ENCODE assay signal across 10 mouse cellular contexts in genomic region chr8:81349452-81349851, GRCm38 (mm10). TPM values are rescaled to one million over a fixed set of nuclear protein-coding genes. Genes with fewer than 3 reads are reported as not detected.
DNase-seq lines count a peak whose midpoint lies in the region; ATAC-seq and TF ChIP-seq lines count a peak whose summit lies in the region.
"Had no signal": no experiment of that assay in that cellular context is flagged by ENCODE, and none has a peak within 500 bp of the region (broad histone marks: within the 10 kb centered on the region; RNA-seq: fewer than 3 reads in every experiment).

No protein-coding gene starts in this region.

- no peak overlapping the region for H3K4me3 ChIP-seq in intestine, postnatal 0 days (ENCODE audit: low read depth, low read length)
- no peak overlapping the region for H3K4me3 ChIP-seq in intestine, embryonic 15.5 days (replicated peaks)
- H3K4me3 ChIP-seq in midbrain, embryonic 14.5 days (replicated peaks; ENCODE audit: low read depth, low read length), result no peak overlapping the region
- H3K4me3 ChIP-seq: liver, embryonic 15.5 days; stomach, embryonic 15.5 days had no signal

- 85% methylated on average over 1 of the region's 1 CpGs for WGBS in intestine, postnatal 0 days
- WGBS in intestine, embryonic 15.5 days, result 82% methylated on average over 1 of the region's 1 CpGs
- 88% methylated on average over 1 of the region's 1 CpGs for WGBS in midbrain, embryonic 14.5 days

- H3K27ac ChIP-seq in intestine, postnatal 0 days (ENCODE audit: low read depth, low read length), result no peak overlapping the region
- H3K27ac ChIP-seq in intestine, embryonic 15.5 days, result no peak overlapping the region
- no peak overlapping the region for H3K27ac ChIP-seq in midbrain, embryonic 14.5 days (replicated peaks; ENCODE audit: low read depth, low read length)
- H3K27ac ChIP-seq: liver, embryonic 15.5 days; stomach, embryonic 15.5 days had no signal

- H3K4me1 ChIP-seq in intestine, postnatal 0 days (replicated peaks; ENCODE audit: control insufficient read depth, insufficient read depth, low read length), result no peaks in the 10 kb centered on the region
- no peaks in the 10 kb centered on the region for H3K4me1 ChIP-seq in intestine, embryonic 15.5 days (replicated peaks)
- H3K4me1 ChIP-seq in midbrain, embryonic 14.5 days (ENCODE audit: control insufficient read depth, insufficient read depth, low read length), result no peaks in the 10 kb centered on the region
- H3K4me1 ChIP-seq: liver, embryonic 15.5 days; stomach, embryonic 15.5 days had no signal

- H3K27me3 ChIP-seq in intestine, postnatal 0 days (replicated peaks; ENCODE audit: control insufficient read depth, insufficient read depth, low read length), result no peaks in the 10 kb centered on the region
- H3K27me3 ChIP-seq in intestine, embryonic 15.5 days (replicated peaks), result no peaks in the 10 kb centered on the region
- H3K27me3 ChIP-seq in midbrain, embryonic 14.5 days (ENCODE audit: control insufficient read depth, insufficient read depth, low read length), result no peaks in the 10 kb centered on the region
- H3K27me3 ChIP-seq: liver, embryonic 15.5 days; stomach, embryonic 15.5 days had no signal

- peak; percentile 81 for TF ChIP-seq CTCF in intestine, postnatal 0 days (IDR thresholded peaks at IDR 0.05; ENCODE audit: low read depth)

- H3K9ac ChIP-seq in intestine, postnatal 0 days (ENCODE audit: low read depth, low read length), result no peak overlapping the region
- H3K9ac ChIP-seq in intestine, embryonic 15.5 days, result no peak overlapping the region
- no peak overlapping the region for H3K9ac ChIP-seq in midbrain, embryonic 14.5 days (replicated peaks; ENCODE audit: low read length)
- H3K9ac ChIP-seq: liver, embryonic 15.5 days; stomach, embryonic 15.5 days had no signal

- no peaks in the 10 kb centered on the region for H3K36me3 ChIP-seq in intestine, postnatal 0 days (ENCODE audit: control insufficient read depth, insufficient read depth)
- H3K36me3 ChIP-seq in intestine, embryonic 15.5 days, result no peaks in the 10 kb centered on the region
- H3K36me3 ChIP-seq in midbrain, embryonic 14.5 days (ENCODE audit: control insufficient read depth, insufficient read depth, low read length), result no peaks in the 10 kb centered on the region
- H3K36me3 ChIP-seq: liver, embryonic 15.5 days; stomach, embryonic 15.5 days had no signal

- H3K9me3 ChIP-seq in intestine, postnatal 0 days (ENCODE audit: control insufficient read depth), result no peaks in the 10 kb centered on the region
- no peaks in the 10 kb centered on the region for H3K9me3 ChIP-seq in intestine, embryonic 15.5 days
- H3K9me3 ChIP-seq in midbrain, embryonic 14.5 days (ENCODE audit: control insufficient read depth, low read length), result no peaks in the 10 kb centered on the region
- H3K9me3 ChIP-seq: liver, embryonic 15.5 days; stomach, embryonic 15.5 days had no signal

- no peak for ATAC-seq in intestine, postnatal 0 days
- ATAC-seq in intestine, embryonic 15.5 days, result no peak
- no peak; the same call in 1 of the 2 replicates for ATAC-seq in midbrain, embryonic 14.5 days (ENCODE audit: low FRiP score, low TSS enrichment)
- ATAC-seq in monocyte, adult 5-6 weeks (replicated peaks; ENCODE audit: insufficient number of reproducible peaks, low FRiP score, low TSS enrichment, poor library complexity, severe bottlenecking), result no peak

- H3K4me2 ChIP-seq in intestine, postnatal 0 days (replicated peaks; ENCODE audit: low read depth), result no peak overlapping the region
- no peak overlapping the region for H3K4me2 ChIP-seq in intestine, embryonic 15.5 days (replicated peaks)
- H3K4me2 ChIP-seq in midbrain, embryonic 14.5 days (ENCODE audit: low read length), result no peak overlapping the region
- H3K4me2 ChIP-seq: liver, embryonic 15.5 days; stomach, embryonic 15.5 days had no signal

- DNase-seq in 416B (ENCODE audit: low read depth), result peak; percentile 45
- DNase-seq in CD8-positive naive resting alpha-beta T cell, adult 2 months (ENCODE audit: low read depth in 2 of 2, low spot score in 2 of 2), result peak; percentile 14 to 50
- DNase-seq in c-Kit-positive CD71-positive TER-119-positive erythroid progenitor cells, embryonic 14.5 days (ENCODE audit: low spot score), result peak; percentile 34
- peak; percentile 81 for DNase-seq in induced T-regulatory cell, adult 2 months (ENCODE audit: low read depth)
- DNase-seq in midbrain, embryonic 14.5 days, result peak; percentile 86

RNA-seq across cellular contexts. Expression of gene Inpp4b, which starts 7.1 kb away (rescaled TPM):
- polyA plus RNA-seq in intestine, postnatal 0 days (2015; fragmentation: Nextera tagmentation; extraction: Ambion mirVana), result 4.1 and 4.6 TPM in 2 replicates
- 6.0 and 7.6 TPM in 2 replicates for polyA plus RNA-seq in intestine, embryonic 15.5 days (2015; fragmentation: Nextera tagmentation; extraction: Ambion mirVana)
- 6.2 and 8.1 TPM in 2 replicates for polyA plus RNA-seq in midbrain, embryonic 14.5 days (2014; fragmentation: Nextera tagmentation; extraction: Ambion mirVana)
- total RNA-seq in monocyte, adult 5-6 weeks (2017), result 9.1 to 11.9 TPM (median 10.3 TPM) in 3 replicates

Comparison
In these comparisons a context has a peak if more than half of its experiments do, and no peak if none do; other contexts are left out.
1. DNase-seq: peak in every context shown above with its lines; median percentile 86 in midbrain, embryonic 14.5 days; 81 in induced T-regulatory cell, adult 2 months; 45 in 416B; 34 in c-Kit-positive CD71-positive TER-119-positive erythroid progenitor cells, embryonic 14.5 days; 32 in CD8-positive naive resting alpha-beta T cell, adult 2 months.